Mouse (Mus musculus) C2C12 (cell line): ENCODE measurements around the gene Pam.

Source experiments
- CEBPB ChIP-seq: IDR thresholded peaks from one replicate; pipeline ENCODE4 v1.6.1; 2011; ENCODE audit warnings: low read depth, mild to moderate bottlenecking, control low read depth, moderate library complexity
- CTCF ChIP-seq: IDR thresholded peaks from one replicate; pipeline ENCODE4 v1.5.1; 2011; ENCODE audit not compliant: control insufficient read depth, insufficient read depth, insufficient read length
- MAX ChIP-seq: IDR thresholded peaks from one replicate; pipeline ENCODE4 v1.6.1; 2011; ENCODE audit warnings: mild to moderate bottlenecking, control low read depth
- MYOG ChIP-seq: IDR thresholded peaks from one replicate; pipeline ENCODE4 v1.6.1; 2011; ENCODE audit not compliant: control insufficient read depth, insufficient read length; ENCODE audit errors: extremely low read depth
- USF1 ChIP-seq: IDR thresholded peaks from one replicate; pipeline ENCODE4 v1.6.1; 2011; ENCODE audit warnings: low read depth, mild to moderate bottlenecking, control low read depth, moderate library complexity

DNA sequence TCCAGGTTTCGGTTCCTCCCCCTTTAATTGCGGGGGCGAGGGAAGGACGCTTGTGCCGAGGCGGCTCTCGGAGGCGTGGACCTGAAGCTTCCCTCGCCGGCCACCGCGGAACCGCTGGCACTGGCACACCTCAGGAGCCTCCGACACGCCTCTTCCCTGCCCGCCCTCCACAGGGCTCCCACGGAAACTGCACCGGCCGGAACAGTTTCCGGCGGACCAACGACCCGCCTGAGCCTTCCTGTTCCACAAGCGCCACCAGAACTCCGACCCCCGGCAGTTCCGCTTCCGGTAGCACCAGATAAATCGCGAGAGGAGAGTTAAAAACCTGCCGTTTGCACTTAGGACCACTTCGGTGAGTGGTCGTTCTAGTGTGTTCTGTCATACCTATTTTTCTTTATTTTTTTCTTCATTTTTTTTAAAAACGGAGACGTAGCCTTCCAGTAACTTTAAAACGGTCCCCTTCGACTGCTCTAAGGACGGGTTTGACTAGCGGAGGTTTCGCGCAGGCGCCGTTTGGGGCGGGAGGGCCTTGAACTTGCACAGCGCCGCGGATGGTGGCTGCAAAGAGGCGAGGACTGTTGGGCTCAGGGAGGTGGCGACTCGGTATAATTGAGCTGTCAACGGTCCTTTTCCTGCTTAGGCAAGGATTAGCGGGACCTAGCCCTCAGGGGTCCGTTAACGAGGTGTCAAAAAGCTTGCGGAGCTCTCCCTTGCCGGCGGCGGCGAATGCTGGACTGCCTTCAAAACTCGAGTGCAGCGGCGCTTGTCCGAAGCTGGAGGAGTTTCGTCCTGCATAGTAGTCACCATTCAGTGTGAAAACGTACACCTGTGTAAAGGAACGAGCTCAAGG lies 325.3 kb downstream of the Pam start, which contains the start of the genes Gin1 and Ppip5k2:
- TF ChIP-seq CEBPB = no peak
- TF ChIP-seq MYOG = no peak
- TF ChIP-seq USF1 = no peak
- TF ChIP-seq CTCF = peak; percentile 36
- peak; percentile 85 for TF ChIP-seq MAX
